Mouse (Mus musculus): ENCODE data around the gene Gm20388. TPM values are rescaled to one million over a fixed set of nuclear protein-coding genes. Genes with fewer than 3 reads are reported as not detected.
A peak's percentile ranks its signal among the peaks of the same experiment; 100 is the strongest.

The Gm20388 gene
- polyA plus RNA-seq, 1 experiment from 2014 or later, result 12.4 TPM

DNA sequence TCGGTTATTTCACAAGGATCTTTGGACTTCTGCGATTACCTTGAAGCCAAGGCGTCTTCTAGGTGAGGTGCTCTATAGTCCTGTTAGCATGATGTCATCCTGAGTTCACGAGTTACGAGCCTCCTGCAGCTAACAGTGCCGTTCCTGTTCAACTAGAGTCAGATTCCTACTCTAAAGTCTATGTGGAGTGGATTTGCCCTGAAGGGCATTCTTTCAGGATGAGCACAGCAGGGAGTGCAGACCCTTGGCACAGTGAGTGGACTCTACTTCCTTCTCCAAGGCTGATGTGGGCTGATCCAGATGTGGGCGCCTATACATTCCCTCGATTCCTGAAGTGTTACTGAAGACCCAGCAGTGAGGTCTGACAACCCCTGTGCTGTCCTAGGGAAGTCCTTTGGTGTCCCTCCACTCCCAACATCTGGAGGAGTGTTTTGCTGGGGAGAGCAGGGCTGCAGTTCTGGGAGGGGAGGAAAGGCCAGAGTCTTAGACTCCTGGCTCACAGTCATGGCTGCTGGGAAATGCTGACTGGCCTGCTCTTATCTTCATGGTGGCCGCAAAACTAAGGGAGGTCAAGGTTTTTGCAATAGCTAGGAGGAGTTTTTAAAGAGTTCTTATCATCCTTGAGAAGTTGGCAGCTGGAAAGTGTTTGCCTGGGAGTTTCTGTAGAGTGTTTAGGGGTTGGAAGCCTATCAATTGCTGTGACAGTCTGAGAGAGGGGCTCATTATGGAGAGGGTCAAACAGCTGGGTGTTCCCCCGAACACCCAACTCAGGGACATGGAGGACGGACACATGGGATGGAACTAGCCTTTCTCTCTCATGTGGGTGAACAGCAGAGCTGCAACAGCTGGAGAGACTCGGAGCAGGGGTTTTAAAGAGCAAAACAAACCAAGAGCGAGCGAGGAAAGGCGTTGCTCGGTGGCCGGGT, 3737.9 kb downstream of the Gm20388 start:
- H3K4me3 ChIP-seq (ENCODE audit: low read length), result no peak overlapping the region
- no peaks in the 10 kb centered on the region for H3K36me3 ChIP-seq (ENCODE audit: control insufficient read depth, insufficient read depth, low read length)
- WGBS, result 78% methylated on average over 17 of the region's 17 CpGs
- H3K4me1 ChIP-seq (ENCODE audit: control insufficient read depth, insufficient read depth, low read depth, low read length), result no peaks in the 10 kb centered on the region; the same call in 1 of the 2 replicates
- no peak for ATAC-seq
- H3K9ac ChIP-seq (ENCODE audit: low read depth, low read length), result no peak overlapping the region
- H3K9me3 ChIP-seq (ENCODE audit: control insufficient read depth, low read length), result no peaks in the 10 kb centered on the region
- H3K27ac ChIP-seq (ENCODE audit: low read depth, low read length), result no peak overlapping the region
- no peak overlapping the region for H3K4me2 ChIP-seq (ENCODE audit: low read length)
- H3K27me3 ChIP-seq (replicated peaks; ENCODE audit: control insufficient read depth, insufficient read depth, low read length), result no peaks in the 10 kb centered on the region

GRCm38 (mm10) chr8:123649483-123649882, 3738.8 kb downstream of the Gm20388 start:
- Histone ChIP-seq H3K4me2 (ENCODE audit: low read length) (no peak overlapping the region), H3K9me3 (ENCODE audit: control insufficient read depth, low read length) (no peaks in the 10 kb centered on the region), H3K4me3 (ENCODE audit: low read length) (no peak overlapping the region), H3K4me1 (ENCODE audit: control insufficient read depth, insufficient read depth, low read depth, low read length) (no peaks in the 10 kb centered on the region), H3K27ac (ENCODE audit: low read depth, low read length) (no peak overlapping the region), H3K9ac (ENCODE audit: low read depth, low read length) (no peak overlapping the region), H3K36me3 (ENCODE audit: control insufficient read depth, insufficient read depth, low read length) (no peaks in the 10 kb centered on the region), H3K27me3 (replicated peaks; ENCODE audit: control insufficient read depth, insufficient read depth, low read length) (no peaks in the 10 kb centered on the region)
- 92% methylated on average over 12 of the region's 12 CpGs for WGBS
- no peak for ATAC-seq

DNA sequence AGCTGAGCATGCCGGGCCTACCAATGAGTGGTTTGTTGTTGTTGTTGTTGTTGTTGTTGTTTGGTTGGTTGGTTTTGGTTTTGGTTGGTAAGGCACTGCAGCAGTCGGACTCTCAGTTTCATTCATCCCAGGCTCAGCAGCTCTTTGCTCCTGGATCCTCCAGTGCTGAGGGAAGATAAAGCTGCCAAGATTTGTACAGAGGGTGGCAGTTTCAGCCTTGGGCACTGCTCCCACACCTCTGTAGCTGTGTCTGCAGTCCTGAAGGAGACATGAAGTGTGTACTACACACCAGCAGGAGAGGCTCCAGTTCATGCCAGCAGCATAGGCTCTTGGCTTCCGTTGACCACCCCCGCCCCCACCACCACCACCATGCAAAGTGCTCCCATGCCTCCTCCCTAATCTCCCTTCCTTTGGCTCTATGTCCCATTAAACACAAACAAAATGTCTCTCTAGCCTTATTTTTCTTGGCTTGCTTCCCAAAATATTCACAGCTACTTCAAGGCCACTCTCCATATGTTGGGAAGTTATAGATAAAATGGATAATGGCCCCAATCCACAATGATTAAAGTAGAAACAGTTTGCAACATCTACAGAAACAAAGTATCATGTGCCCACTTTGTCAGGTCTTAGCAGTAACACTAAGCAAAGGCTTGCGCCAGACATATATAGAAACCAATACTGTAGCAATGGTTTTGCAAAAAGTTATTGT, 3740.9 kb downstream of the Gm20388 start:
- ATAC-seq, result no peak
- H3K27ac ChIP-seq (ENCODE audit: low read depth, low read length), result no peak overlapping the region
- no peak overlapping the region for H3K4me3 ChIP-seq (ENCODE audit: low read length)
- no peak overlapping the region; the same call in 1 of the 2 replicates for H3K9ac ChIP-seq (ENCODE audit: low read depth, low read length)
- no peaks in the 10 kb centered on the region for H3K9me3 ChIP-seq (ENCODE audit: control insufficient read depth, low read length)
- no peaks in the 10 kb centered on the region for H3K27me3 ChIP-seq (replicated peaks; ENCODE audit: control insufficient read depth, insufficient read depth, low read length)
- peaks cover 16% of the 10 kb centered on the region for H3K4me1 ChIP-seq (ENCODE audit: control insufficient read depth, insufficient read depth, low read depth, low read length)
- H3K36me3 ChIP-seq (ENCODE audit: control insufficient read depth, insufficient read depth, low read length), result no peaks in the 10 kb centered on the region
- 91% methylated on average over 5 of the region's 5 CpGs for WGBS
- no peak overlapping the region for H3K4me2 ChIP-seq (ENCODE audit: low read length)

- no peak overlapping the region for H3K9ac ChIP-seq (ENCODE audit: low read depth, low read length)
- H3K4me3 ChIP-seq (ENCODE audit: low read length), result no peak overlapping the region
- ATAC-seq, result no peak
- H3K36me3 ChIP-seq (ENCODE audit: control insufficient read depth, insufficient read depth, low read length), result peaks cover 4% of the 10 kb centered on the region; the same call in 1 of the 2 replicates
- H3K27me3 ChIP-seq (replicated peaks; ENCODE audit: control insufficient read depth, insufficient read depth, low read length), result no peaks in the 10 kb centered on the region
- no peak overlapping the region for H3K27ac ChIP-seq (ENCODE audit: low read depth, low read length)
- no peaks in the 10 kb centered on the region for H3K9me3 ChIP-seq (ENCODE audit: control insufficient read depth, low read length)
- 64% methylated on average over 4 of the region's 4 CpGs for WGBS
- H3K4me1 ChIP-seq (ENCODE audit: control insufficient read depth, insufficient read depth, low read depth, low read length), result peaks cover 16% of the 10 kb centered on the region
- no peak overlapping the region for H3K4me2 ChIP-seq (ENCODE audit: low read length)
Measured at GRCm38 (mm10) chr8:123652641-123653040, 3742.0 kb downstream of the Gm20388 start.

- under 1% methylated on average over 45 of the region's 58 CpGs for WGBS
- peaks cover 5% of the 10 kb centered on the region; the same call in 1 of the 2 replicates for H3K36me3 ChIP-seq (ENCODE audit: control insufficient read depth, insufficient read depth, low read length)
- peaks cover 16% of the 10 kb centered on the region for H3K4me1 ChIP-seq (ENCODE audit: control insufficient read depth, insufficient read depth, low read depth, low read length)
- peak within 1 kb of the TSS; percentile 95 for H3K9ac ChIP-seq (ENCODE audit: low read depth, low read length)
- H3K4me2 ChIP-seq (ENCODE audit: low read length), result peak within 1 kb of the TSS; percentile 78
- no peaks in the 10 kb centered on the region for H3K9me3 ChIP-seq (ENCODE audit: control insufficient read depth, low read length)
- H3K4me3 ChIP-seq (ENCODE audit: low read length), result peak within 1 kb of the TSS; percentile 80
- ATAC-seq, result peak; percentile 95
- no peaks in the 10 kb centered on the region for H3K27me3 ChIP-seq (replicated peaks; ENCODE audit: control insufficient read depth, insufficient read depth, low read length)
- peak within 1 kb of the TSS; percentile 97 for H3K27ac ChIP-seq (ENCODE audit: low read depth, low read length)
Measured at GRCm38 (mm10) chr8:123653308-123653993, 3742.8 kb downstream of the Gm20388 start, which contains the start of gene Rhou. TSS of gene Rhou (plus strand) at chr8:123653929.

DNA sequence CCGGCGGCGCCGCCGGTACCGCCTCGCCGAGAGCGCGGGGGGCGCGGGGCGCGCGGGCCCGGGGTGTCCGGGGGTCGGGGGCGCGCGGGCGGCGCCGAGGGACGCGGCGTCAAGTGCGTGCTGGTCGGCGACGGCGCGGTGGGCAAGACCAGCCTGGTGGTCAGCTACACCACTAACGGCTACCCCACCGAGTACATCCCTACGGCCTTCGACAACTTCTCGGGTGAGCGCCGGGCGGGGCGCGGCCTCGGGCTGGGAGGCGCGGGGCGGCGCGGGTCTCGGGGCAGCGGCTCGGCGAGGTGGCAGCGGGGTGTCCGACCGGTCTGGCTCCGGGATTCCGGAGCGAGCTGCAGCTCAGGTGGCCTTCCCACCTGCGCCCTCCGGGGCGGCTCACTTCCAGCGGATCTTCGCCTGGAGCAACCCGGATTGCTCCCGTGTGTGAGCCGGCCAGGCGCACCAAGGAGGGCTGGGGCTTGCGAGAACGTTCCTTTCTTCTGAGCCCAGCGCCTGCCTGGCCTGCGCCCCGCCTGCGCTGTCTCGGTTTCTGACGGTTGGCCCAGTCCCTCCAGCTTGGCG, 3743.4 kb downstream of the Gm20388 start:
- Histone ChIP-seq H3K9me3 (ENCODE audit: control insufficient read depth, low read length) (no peaks in the 10 kb centered on the region), H3K4me1 (ENCODE audit: control insufficient read depth, insufficient read depth, low read depth, low read length) (peaks cover 16% of the 10 kb centered on the region), H3K4me2 (ENCODE audit: low read length) (peak overlapping the region; percentile 78), H3K27me3 (replicated peaks; ENCODE audit: control insufficient read depth, insufficient read depth, low read length) (no peaks in the 10 kb centered on the region), H3K9ac (ENCODE audit: low read depth, low read length) (peak overlapping the region; percentile 95), H3K27ac (ENCODE audit: low read depth, low read length) (peak overlapping the region; percentile 97), H3K4me3 (ENCODE audit: low read length) (peak overlapping the region; percentile 80), H3K36me3 (ENCODE audit: control insufficient read depth, insufficient read depth, low read length) (peaks cover 6% of the 10 kb centered on the region; the same call in 1 of the 2 replicates)
- 0% methylated on average over 26 of the region's 77 CpGs for WGBS
- ATAC-seq, result peak; percentile 77

DNA sequence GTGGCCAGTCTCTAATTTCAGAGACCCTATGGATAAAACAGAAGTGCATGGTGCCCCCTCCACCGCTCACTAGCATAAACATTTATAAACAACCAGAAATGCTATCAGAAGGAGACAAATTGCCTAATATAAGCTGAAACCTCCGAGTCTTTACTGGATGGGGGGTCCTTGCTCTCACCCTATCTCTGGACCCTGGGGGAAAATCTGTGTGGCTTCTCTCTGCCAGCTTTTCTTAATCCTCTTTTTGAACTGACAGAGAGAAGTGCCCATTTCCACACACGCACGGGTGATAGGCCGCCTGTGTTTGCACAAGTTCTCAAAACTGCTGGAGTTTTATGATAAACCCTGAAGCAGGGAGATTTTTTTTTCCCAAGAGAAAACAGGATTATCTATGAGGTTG, 3744.1 kb downstream of the Gm20388 start:
- peak overlapping the region; percentile 78 for H3K4me2 ChIP-seq (ENCODE audit: low read length)
- peak overlapping the region; percentile 42 for H3K9ac ChIP-seq (ENCODE audit: low read depth, low read length)
- no peaks in the 10 kb centered on the region for H3K9me3 ChIP-seq (ENCODE audit: control insufficient read depth, low read length)
- peak overlapping the region; percentile 80 for H3K4me3 ChIP-seq (ENCODE audit: low read length)
- no peak for ATAC-seq
- WGBS, result 19% methylated on average over 5 of the region's 5 CpGs
- no peak overlapping the region for H3K27ac ChIP-seq (ENCODE audit: low read depth, low read length)
- peaks cover 16% of the 10 kb centered on the region for H3K4me1 ChIP-seq (ENCODE audit: control insufficient read depth, insufficient read depth, low read depth, low read length)
- H3K36me3 ChIP-seq (ENCODE audit: control insufficient read depth, insufficient read depth, low read length), result peaks cover 6% of the 10 kb centered on the region; the same call in 1 of the 2 replicates
- no peaks in the 10 kb centered on the region for H3K27me3 ChIP-seq (replicated peaks; ENCODE audit: control insufficient read depth, insufficient read depth, low read length)

- 10% methylated on average over 8 of the region's 8 CpGs for WGBS
- H3K4me1 ChIP-seq (ENCODE audit: control insufficient read depth, insufficient read depth, low read depth, low read length), result peaks cover 16% of the 10 kb centered on the region
- peak overlapping the region; percentile 80 for H3K4me3 ChIP-seq (ENCODE audit: low read length)
- peak overlapping the region; percentile 78 for H3K4me2 ChIP-seq (ENCODE audit: low read length)
- H3K9me3 ChIP-seq (ENCODE audit: control insufficient read depth, low read length), result no peaks in the 10 kb centered on the region
- H3K27ac ChIP-seq (ENCODE audit: low read depth, low read length), result no peak overlapping the region
- H3K27me3 ChIP-seq (replicated peaks; ENCODE audit: control insufficient read depth, insufficient read depth, low read length), result no peaks in the 10 kb centered on the region
- no peak for ATAC-seq
- H3K36me3 ChIP-seq (ENCODE audit: control insufficient read depth, insufficient read depth, low read length), result peaks cover 6% of the 10 kb centered on the region; the same call in 1 of the 2 replicates
- peak overlapping the region; percentile 36; the same call in 1 of the 2 replicates for H3K9ac ChIP-seq (ENCODE audit: low read depth, low read length)
Measured at GRCm38 (mm10) chr8:123655351-123655779, 3744.7 kb downstream of the Gm20388 start.
